Mouse (Mus musculus) midbrain, embryonic 15.5 days (tissue): Measurements from ENCODE around the gene Apol9a. TPM values are rescaled to one million over a fixed set of nuclear protein-coding genes. Genes with fewer than 3 reads are reported as not detected.

ENCODE experiments used
- ATAC-seq: fragments of 200-750 bp; cut with Nextera tagmentation; replicated peaks from 2 replicates; pipeline ENCODE4 v1.8.0; 2017; ENCODE audit warnings: moderate TSS enrichment
- H3K27ac ChIP-seq: fragments of 300-500 bp; sonication (generic); 2 replicates; pipeline ENCODE4 v1.5.1; 2015; ENCODE audit warnings: mild to moderate bottlenecking, inconsistent platforms
- H3K27me3 ChIP-seq: fragments of 300-500 bp; sonication (generic); replicated peaks from 2 replicates; pipeline ENCODE4 v1.6.1; 2015; ENCODE audit warnings: inconsistent platforms
- H3K36me3 ChIP-seq: fragments of 300-500 bp; sonication (generic); replicated peaks from 2 replicates; pipeline ENCODE4 v1.6.1; 2015; ENCODE audit warnings: inconsistent platforms
- H3K4me1 ChIP-seq: fragments of 300-500 bp; sonication (generic); 2 replicates; pipeline ENCODE4 v1.6.1; 2015; ENCODE audit warnings: inconsistent platforms
- H3K4me2 ChIP-seq: fragments of 300-500 bp; sonication (generic); 2 replicates; pipeline ENCODE4 v1.6.1; 2015; ENCODE audit warnings: inconsistent platforms, mild to moderate bottlenecking, moderate library complexity
- H3K4me3 ChIP-seq: fragments of 300-500 bp; sonication (generic); 2 replicates; pipeline ENCODE4 v1.5.1; 2015; ENCODE audit warnings: mild to moderate bottlenecking, inconsistent platforms
- H3K9ac ChIP-seq: fragments of 300-500 bp; sonication (generic); 2 replicates; pipeline ENCODE4 v1.6.1; 2015; ENCODE audit warnings: mild to moderate bottlenecking, inconsistent platforms
- H3K9me3 ChIP-seq: fragments of 300-500 bp; sonication (generic); 2 replicates; pipeline ENCODE4 v1.6.1; 2016; ENCODE audit warnings: inconsistent platforms
- WGBS: fragments of 180-500 bp; shearing (Covaris S2); methylation state at CpG from one replicate; pipeline ENCODE4 v1.1.7; 2015; ENCODE audit warnings: mixed read lengths; 5-methylcytosine and 5-hydroxymethylcytosine counted together
- polyA plus RNA-seq: library from polyadenylated mRNA; unstranded; fragments of >200 nt; fragmentation: Nextera tagmentation; extraction: Ambion mirVana; gene quantifications from 2 replicates; pipeline ENCODE4 v1.2.1, GENCODE M21; 2015

Gene Apol9a
- polyA plus RNA-seq, 1 experiment from 2014 or later: 0.14 TPM

GRCm38 (mm10) chr15:77368148-77368547 lies 42.8 kb downstream of the Apol9a start:
- Histone ChIP-seq H3K4me1 (peaks cover 42% of the 10 kb centered on the region), H3K9ac (peak overlapping the region; percentile 27), H3K27ac (peak overlapping the region; percentile 83), H3K36me3 (no peaks in the 10 kb centered on the region), H3K4me2 (peak overlapping the region; percentile 37), H3K4me3 (0 out of 2 replicates have a peak overlapping the region, but pooled peaks have one; percentile 14), H3K9me3 (no peaks in the 10 kb centered on the region), H3K27me3 (no peaks in the 10 kb centered on the region)
- WGBS: under 1% methylated on average over 13 of the region's 13 CpGs
- peak; percentile 79 for ATAC-seq

GRCm38 (mm10) chr15:77367504-77367903 lies 43.4 kb downstream of the Apol9a start:
- WGBS: 38% methylated on average over 8 of the region's 8 CpGs
- peak; percentile 1; the same call in 1 of the 2 replicates for ATAC-seq
- no peak overlapping the region for H3K4me3 ChIP-seq

GRCm38 (mm10) chr15:77366706-77367484 lies 44.0 kb downstream of the Apol9a start:
- ATAC-seq: peak; percentile 51
- H3K9ac ChIP-seq: peak overlapping the region; percentile 35; the same call in 1 of the 2 replicates
- H3K4me1 ChIP-seq: peaks cover 50% of the 10 kb centered on the region

More at GRCm38 (mm10) chr15:77367504-77367903, 43.4 kb downstream of the Apol9a start:
- Histone ChIP-seq H3K36me3 (no peaks in the 10 kb centered on the region), H3K4me2 (no peak overlapping the region), H3K27me3 (no peaks in the 10 kb centered on the region), H3K9me3 (no peaks in the 10 kb centered on the region), H3K4me1 (peaks cover 49% of the 10 kb centered on the region), H3K27ac (peak overlapping the region; percentile 83), H3K9ac (no peak overlapping the region)

GRCm38 (mm10) chr15:77365700-77366570 lies 45.0 kb downstream of the Apol9a start:
- no peak for ATAC-seq
- peaks cover 50% of the 10 kb centered on the region for H3K4me1 ChIP-seq
- WGBS: 61% methylated on average over 9 of the region's 9 CpGs
- no peak overlapping the region for H3K4me3 ChIP-seq
- H3K27ac ChIP-seq: peak overlapping the region; percentile 56; the same call in 1 of the 2 replicates
- peak overlapping the region; percentile 52; the same call in 1 of the 2 replicates for H3K4me2 ChIP-seq
- no peaks in the 10 kb centered on the region for H3K27me3 ChIP-seq
- H3K36me3 ChIP-seq: no peaks in the 10 kb centered on the region
- no peak overlapping the region for H3K9ac ChIP-seq
- H3K9me3 ChIP-seq: no peaks in the 10 kb centered on the region

More at GRCm38 (mm10) chr15:77366706-77367484, 44.0 kb downstream of the Apol9a start:
- Histone ChIP-seq H3K4me2 (peak overlapping the region; percentile 52), H3K36me3 (no peaks in the 10 kb centered on the region), H3K27me3 (no peaks in the 10 kb centered on the region), H3K4me3 (peak overlapping the region; percentile 34), H3K9me3 (no peaks in the 10 kb centered on the region), H3K27ac (peak overlapping the region; percentile 83)
- WGBS: 1% methylated on average over 26 of the region's 26 CpGs

GRCm38 (mm10) chr15:77364026-77364425 lies 46.9 kb downstream of the Apol9a start:
- no peak for ATAC-seq
- Histone ChIP-seq H3K4me3 (no peak overlapping the region), H3K27ac (peak overlapping the region; percentile 66), H3K27me3 (no peaks in the 10 kb centered on the region), H3K4me1 (peaks cover 57% of the 10 kb centered on the region), H3K36me3 (no peaks in the 10 kb centered on the region), H3K4me2 (no peak overlapping the region), H3K9ac (no peak overlapping the region), H3K9me3 (no peaks in the 10 kb centered on the region)
- WGBS: 66% methylated on average over 3 of the region's 3 CpGs

GRCm38 (mm10) chr15:77363578-77363977 lies 47.4 kb downstream of the Apol9a start:
- 12% methylated on average over 6 of the region's 6 CpGs for WGBS

GRCm38 (mm10) chr15:77362952-77363351 lies 48.0 kb downstream of the Apol9a start:
- Histone ChIP-seq H3K27ac (0 out of 2 replicates have a peak overlapping the region, but pooled peaks have one; percentile 66), H3K36me3 (no peaks in the 10 kb centered on the region), H3K9ac (no peak overlapping the region), H3K4me3 (no peak overlapping the region), H3K27me3 (no peaks in the 10 kb centered on the region), H3K4me1 (peaks cover 56% of the 10 kb centered on the region), H3K9me3 (no peaks in the 10 kb centered on the region), H3K4me2 (no peak overlapping the region)
- no peak for ATAC-seq
- 40% methylated on average over 5 of the region's 5 CpGs for WGBS

More at GRCm38 (mm10) chr15:77363578-77363977, 47.4 kb downstream of the Apol9a start:
- no peak overlapping the region for H3K4me2 ChIP-seq
- no peaks in the 10 kb centered on the region for H3K36me3 ChIP-seq
- peaks cover 59% of the 10 kb centered on the region for H3K4me1 ChIP-seq
- H3K9me3 ChIP-seq: no peaks in the 10 kb centered on the region
- peak overlapping the region; percentile 66 for H3K27ac ChIP-seq
- H3K4me3 ChIP-seq: no peak overlapping the region
- no peak for ATAC-seq
- no peaks in the 10 kb centered on the region for H3K27me3 ChIP-seq
- H3K9ac ChIP-seq: no peak overlapping the region

GRCm38 (mm10) chr15:77359905-77360304 lies 51.0 kb downstream of the Apol9a start:
- Histone ChIP-seq H3K36me3 (no peaks in the 10 kb centered on the region), H3K4me1 (peaks cover 57% of the 10 kb centered on the region), H3K9ac (no peak overlapping the region), H3K27ac (0 out of 2 replicates have a peak overlapping the region, but pooled peaks have one; percentile 76), H3K4me3 (no peak overlapping the region), H3K9me3 (no peaks in the 10 kb centered on the region), H3K27me3 (no peaks in the 10 kb centered on the region), H3K4me2 (no peak overlapping the region)
- WGBS: 90% methylated on average over 8 of the region's 8 CpGs
- no peak for ATAC-seq

- H3K36me3 ChIP-seq: no peaks in the 10 kb centered on the region
- ATAC-seq: no peak
- peaks cover 61% of the 10 kb centered on the region for H3K4me1 ChIP-seq
- H3K9me3 ChIP-seq: no peaks in the 10 kb centered on the region
- WGBS: 71% methylated on average over 9 of the region's 9 CpGs
- peak overlapping the region; percentile 56; the same call in 1 of the 2 replicates for H3K4me2 ChIP-seq
- peak overlapping the region; percentile 76 for H3K27ac ChIP-seq
- H3K27me3 ChIP-seq: no peaks in the 10 kb centered on the region
- no peak overlapping the region for H3K4me3 ChIP-seq
- no peak overlapping the region for H3K9ac ChIP-seq
These were observed 51.4 kb downstream of the Apol9a start for GRCm38 (mm10) chr15:77359486-77359885.

- 12% methylated on average over 6 of the region's 6 CpGs for WGBS
- Histone ChIP-seq H3K4me3 (peak overlapping the region; percentile 29), H3K9me3 (no peaks in the 10 kb centered on the region), H3K4me1 (peaks cover 61% of the 10 kb centered on the region), H3K27ac (peak overlapping the region; percentile 76), H3K9ac (peak overlapping the region; percentile 57), H3K27me3 (no peaks in the 10 kb centered on the region), H3K36me3 (no peaks in the 10 kb centered on the region), H3K4me2 (peak overlapping the region; percentile 56)
- peak; percentile 25 for ATAC-seq
These were observed 51.9 kb downstream of the Apol9a start for GRCm38 (mm10) chr15:77359084-77359483.

GRCm38 (mm10) chr15:77358320-77359040 lies 52.5 kb downstream of the Apol9a start:
- Histone ChIP-seq H3K27ac (peak overlapping the region; percentile 76), H3K36me3 (no peaks in the 10 kb centered on the region), H3K27me3 (no peaks in the 10 kb centered on the region), H3K9me3 (no peaks in the 10 kb centered on the region), H3K4me1 (peaks cover 60% of the 10 kb centered on the region), H3K4me3 (peak overlapping the region; percentile 29), H3K9ac (peak overlapping the region; percentile 57), H3K4me2 (peak overlapping the region; percentile 56)
- ATAC-seq: peak; percentile 82
- WGBS: 4% methylated on average over 29 of the region's 29 CpGs
